Mouse (Mus musculus) CD4-positive, CD25-positive, alpha-beta regulatory T cell (primary cell): Measurements from ENCODE around the gene Nf1. TPM values are rescaled to one million over a fixed set of nuclear protein-coding genes. Genes with fewer than 3 reads are reported as not detected.

Experiments used
- polyA plus RNA-seq: library from polyadenylated mRNA; unstranded; fragments of 100-300 nt; shearing (Covaris generic); gene quantifications from one replicate; pipeline ENCODE4 v1.2.1, GENCODE M21; 2017

Gene Nf1
- polyA plus RNA-seq = 1.3 TPM

GRCm38 (mm10) chr11:79339234-79339807, at the start of gene Nf1:
Nf1 (plus strand) TSS chr11:79339693.

GRCm38 (mm10) chr11:79296856-79297491, 42.5 kb upstream of the Nf1 start, which contains the start of gene Gm9964:
Gm9964 (minus strand) TSS chr11:79296906.

GRCm38 (mm10) chr11:79503845-79504244, 164.4 kb downstream of the Nf1 start, which contains the start of gene Omg:
Omg (minus strand) TSS chr11:79504084.

GRCm38 (mm10) chr11:79523560-79524309, 184.2 kb downstream of the Nf1 start, which contains the start of gene Evi2b:
Evi2b (minus strand) TSS chr11:79523762.

GRCm38 (mm10) chr11:79530333-79530761, 190.9 kb downstream of the Nf1 start, which contains the start of the genes Evi2 and Evi2a:
Evi2 (minus strand) TSS chr11:79530589.
Evi2a (minus strand) TSS chr11:79530609.

GRCm38 (mm10) chr11:79590664-79591590, 251.4 kb downstream of the Nf1 start, which contains the start of gene Rab11fip4:
Rab11fip4 (plus strand) TSS chr11:79591212.

Other genes starting within 250 kb of the Nf1 start
- 7.6 TPM for gene Ksr1, start 193.3 kb upstream of the Nf1 start, polyA plus RNA-seq
- gene Wsb1, start 85.0 kb upstream of the Nf1 start, polyA plus RNA-seq = 126 TPM
- not detected for gene Gm9964, start 42.8 kb upstream of the Nf1 start, polyA plus RNA-seq
- not detected for gene Omg, start 164.4 kb downstream of the Nf1 start, polyA plus RNA-seq
- gene Evi2b, start 184.1 kb downstream of the Nf1 start, polyA plus RNA-seq = 43.5 TPM
- 3.9 TPM for gene Evi2, start 190.9 kb downstream of the Nf1 start, polyA plus RNA-seq
- 24.9 TPM for gene Evi2a, start 190.9 kb downstream of the Nf1 start, polyA plus RNA-seq